Comparison of ENCODE assay signal across 24 mouse cellular contexts in genomic region chr3:52073959-52074358, GRCm38 (mm10). TPM values are rescaled to one million over a fixed set of nuclear protein-coding genes. Genes with fewer than 3 reads are reported as not detected.
DNase-seq lines count a peak whose midpoint lies in the region; ATAC-seq and TF ChIP-seq lines count a peak whose summit lies in the region.
"Had no signal": no experiment of that assay in that cellular context is flagged by ENCODE, and none has a peak within 500 bp of the region (broad histone marks: within the 10 kb centered on the region; RNA-seq: fewer than 3 reads in every experiment).

No protein-coding gene starts in this region.

- peaks cover 72% of the 10 kb centered on the region for H3K4me1 ChIP-seq in midbrain, embryonic 10.5 days
- no peaks in the 10 kb centered on the region; the same call in 1 of the 2 replicates for H3K4me1 ChIP-seq in midbrain, postnatal 0 days (ENCODE audit: insufficient read depth, low read length)
- peaks cover 8 to 24% of the 10 kb centered on the region in 2 experiments for H3K4me1 ChIP-seq in MEL (ENCODE audit: control insufficient read depth in 1 of 2, insufficient read depth in 2 of 2, low read length in 2 of 2)

- no peak overlapping the region for H3K9ac ChIP-seq in midbrain, postnatal 0 days (replicated peaks; ENCODE audit: low read length, poor library complexity, severe bottlenecking)
- H3K9ac ChIP-seq in MEL (ENCODE audit: control insufficient read depth, low read depth, low read length, poor library complexity, severe bottlenecking) = no peak overlapping the region
- H3K9ac ChIP-seq: embryonic facial prominence, embryonic 13.5 days; forebrain, embryonic 15.5 days; heart, embryonic 13.5 days; hindbrain, embryonic 12.5 days; intestine, embryonic 15.5 days had no signal

- no peak for TF ChIP-seq POLR2A in MEL (IDR thresholded peaks at IDR 0.05; ENCODE audit: control insufficient read depth in 1 of 2, insufficient read depth in 1 of 2, low read depth in 1 of 2, low read length in 2 of 2, poor library complexity in 1 of 2)

- intact Hi-C loops in left cerebral cortex, postnatal 36 days (cut with DNase I) = no loop called here

- ATAC-seq in midbrain, postnatal 0 days (ENCODE audit: low FRiP score) = no peak
- ATAC-seq in erythroblast, adult 5-6 weeks (replicated peaks; ENCODE audit: low FRiP score, poor library complexity, severe bottlenecking) = no peak
- ATAC-seq: forebrain, embryonic 15.5 days; Patski had no signal

- no peak for TF ChIP-seq CTCF in midbrain, postnatal 0 days (IDR thresholded peaks at IDR 0.05)
- no peak for TF ChIP-seq CTCF in MEL (IDR thresholded peaks at IDR 0.05 in 2 of 3, conservative IDR thresholded peaks at IDR 0.05 in 1 of 3; ENCODE audit: control insufficient read depth in 1 of 3, insufficient read depth in 1 of 3, low read depth in 2 of 3, low read length in 3 of 3, poor library complexity in 1 of 3, severe bottlenecking in 1 of 3)

- peaks cover 2% of the 10 kb centered on the region; the same call in 1 of the 2 replicates for H3K79me2 ChIP-seq in MEL (ENCODE audit: control insufficient read depth, insufficient read depth, low read length, poor library complexity)

- TF ChIP-seq RAD21 in MEL (IDR thresholded peaks at IDR 0.05; ENCODE audit: low read depth, low read length) = no peak

- WGBS in midbrain, embryonic 10.5 days = 59% methylated on average over 6 of the region's 6 CpGs
- WGBS in midbrain, postnatal 0 days = 77% methylated on average over 6 of the region's 6 CpGs

- no peaks in the 10 kb centered on the region for H3K27me3 ChIP-seq in midbrain, embryonic 10.5 days (ENCODE audit: low read depth, poor library complexity, severe bottlenecking)
- no peaks in the 10 kb centered on the region for H3K27me3 ChIP-seq in midbrain, postnatal 0 days (ENCODE audit: insufficient read depth, low read length)
- no peaks in the 10 kb centered on the region for H3K27me3 ChIP-seq in MEL (ENCODE audit: control insufficient read depth in 1 of 2, insufficient read depth in 2 of 2, low read length in 2 of 2)
- H3K27me3 ChIP-seq: embryonic facial prominence, embryonic 13.5 days; forebrain, embryonic 15.5 days; heart, embryonic 13.5 days; hindbrain, embryonic 12.5 days; intestine, embryonic 15.5 days; Patski had no signal

- TF ChIP-seq EP300 in MEL (IDR thresholded peaks at IDR 0.05; ENCODE audit: low read depth in 1 of 2, low read length in 2 of 2) = peak; percentile 70 to 77

- no peaks in the 10 kb centered on the region for H3K36me3 ChIP-seq in midbrain, embryonic 10.5 days
- no peaks in the 10 kb centered on the region for H3K36me3 ChIP-seq in midbrain, postnatal 0 days (ENCODE audit: insufficient read depth, low read length)
- peaks cover 0 to 19% of the 10 kb centered on the region in 2 experiments; a peak in 2 of 4 replicates for H3K36me3 ChIP-seq in MEL (ENCODE audit: control insufficient read depth in 1 of 2, insufficient read depth in 2 of 2, low read length in 2 of 2)
- H3K36me3 ChIP-seq: embryonic facial prominence, embryonic 10.5 days; embryonic facial prominence, embryonic 13.5 days; forebrain, embryonic 15.5 days; heart, embryonic 10.5 days; heart, embryonic 13.5 days; hindbrain, embryonic 12.5 days; intestine, embryonic 15.5 days had no signal

- DNase-seq in midbrain, embryonic 10.5 days (ENCODE audit: low spot score) = no peak
- DNase-seq in midbrain, postnatal 0 days (ENCODE audit: low spot score) = no peak
- DNase-seq in 416B (ENCODE audit: low read depth) (peak; percentile 42), MEL (ENCODE audit: low read depth, low spot score) (peak; percentile 32)
- no peak for DNase-seq in left cerebral cortex, postnatal 36 days (ENCODE audit: low spot score in 2 of 2)
- DNase-seq: adrenal gland, postnatal 10 days; adrenal gland, postnatal 36 days; cerebellum, adult 18-20 months; cerebellum, adult 9-10 months; cerebellum, postnatal 25 days; embryo, embryonic 11 days; gastrocnemius, postnatal 25 days; heart, adult 2 months; heart, postnatal 14 days; heart, postnatal 4 days had no signal

- no peak overlapping the region for H3K4me2 ChIP-seq in midbrain, postnatal 0 days (ENCODE audit: low read depth, low read length, poor library complexity, severe bottlenecking)
- H3K4me2 ChIP-seq: embryonic facial prominence, embryonic 13.5 days; forebrain, embryonic 15.5 days; heart, embryonic 13.5 days; hindbrain, embryonic 12.5 days; intestine, embryonic 15.5 days had no signal

- H3K9me3 ChIP-seq in midbrain, embryonic 10.5 days (replicated peaks) = no peaks in the 10 kb centered on the region
- H3K9me3 ChIP-seq in midbrain, postnatal 0 days (ENCODE audit: low read length) = no peaks in the 10 kb centered on the region
- H3K9me3 ChIP-seq in MEL (replicated peaks; ENCODE audit: insufficient read depth, low read length) = no peaks in the 10 kb centered on the region
- H3K9me3 ChIP-seq: embryonic facial prominence, embryonic 10.5 days; embryonic facial prominence, embryonic 13.5 days; forebrain, embryonic 15.5 days; heart, embryonic 10.5 days; heart, embryonic 13.5 days; hindbrain, embryonic 12.5 days; intestine, embryonic 15.5 days had no signal

- H3K27ac ChIP-seq in midbrain, embryonic 10.5 days (replicated peaks) = peak overlapping the region; percentile 69
- no peak overlapping the region for H3K27ac ChIP-seq in midbrain, postnatal 0 days (ENCODE audit: low read depth, low read length)
- no peak overlapping the region for H3K27ac ChIP-seq in MEL (ENCODE audit: control insufficient read depth, low read depth, low read length)
- H3K27ac ChIP-seq: embryonic facial prominence, embryonic 10.5 days; embryonic facial prominence, embryonic 13.5 days; forebrain, embryonic 15.5 days; heart, adult 2 months; heart, embryonic 13.5 days; hindbrain, embryonic 12.5 days; intestine, embryonic 15.5 days had no signal

- H3K4me3 ChIP-seq in midbrain, embryonic 10.5 days = no peak overlapping the region
- H3K4me3 ChIP-seq in midbrain, postnatal 0 days (ENCODE audit: low read depth, low read length) = no peak overlapping the region
- no peak overlapping the region for H3K4me3 ChIP-seq in MEL (ENCODE audit: control insufficient read depth in 1 of 2, insufficient read depth in 1 of 2, low read depth in 2 of 2, low read length in 2 of 2)
- H3K4me3 ChIP-seq: embryonic facial prominence, embryonic 10.5 days; embryonic facial prominence, embryonic 13.5 days; forebrain, embryonic 15.5 days; heart, adult 2 months; heart, embryonic 10.5 days; heart, embryonic 13.5 days; hindbrain, embryonic 12.5 days; intestine, embryonic 15.5 days had no signal

TF ChIP-seq in MEL, 35 proteins besides CTCF, POLR2A, EP300 and RAD21 (continues in another document):
- peak; percentile 79 for TF ChIP-seq GATA1 (IDR thresholded peaks at IDR 0.05; ENCODE audit: low read depth, low read length)
- peak; percentile 73 for TF ChIP-seq RCOR1 (IDR thresholded peaks at IDR 0.05; ENCODE audit: low read depth, low read length)
- TF ChIP-seq MEF2A (IDR thresholded peaks at IDR 0.05; ENCODE audit: extremely low read depth, insufficient replicate concordance, low read depth, low read length, poor library complexity, severe bottlenecking) = no peak
- TF ChIP-seq TBP (IDR thresholded peaks at IDR 0.05; ENCODE audit: low read depth, low read length) = 0 out of 2 replicates have a peak, but pooled peaks have one; percentile 16
- TF ChIP-seq GABPA (IDR thresholded peaks at IDR 0.05; ENCODE audit: low read depth, low read length) = no peak
- TF ChIP-seq MAZ (IDR thresholded peaks at IDR 0.05; ENCODE audit: low read depth, low read length) = no peak
- no peak for TF ChIP-seq USF1 (IDR thresholded peaks at IDR 0.05; ENCODE audit: low read depth, low read length)
- 0 out of 2 replicates have a peak, but pooled peaks have one; percentile 45 for TF ChIP-seq CHD1 (IDR thresholded peaks at IDR 0.05; ENCODE audit: low read depth, low read length)
- no peak for TF ChIP-seq ZNF384 (IDR thresholded peaks at IDR 0.05; ENCODE audit: low read depth, low read length)
- TF ChIP-seq HCFC1 (IDR thresholded peaks at IDR 0.05; ENCODE audit: low read depth, low read length) = no peak
- no peak for TF ChIP-seq NELFE (IDR thresholded peaks at IDR 0.05; ENCODE audit: low read depth, low read length)
- TF ChIP-seq MAFK (IDR thresholded peaks at IDR 0.05; ENCODE audit: borderline replicate concordance, low read depth, low read length) = peak; percentile 36; the same call in 1 of the 2 replicates
- TF ChIP-seq MYB (IDR thresholded peaks at IDR 0.05; ENCODE audit: low read depth, low read length) = no peak
- no peak for TF ChIP-seq JUND (IDR thresholded peaks at IDR 0.05; ENCODE audit: low read depth, low read length)
- no peak for TF ChIP-seq UBTF (IDR thresholded peaks at IDR 0.05; ENCODE audit: borderline replicate concordance, insufficient read depth, low read depth, low read length)
- no peak for TF ChIP-seq ZC3H11A (IDR thresholded peaks at IDR 0.05; ENCODE audit: low read depth, low read length)
- TF ChIP-seq SMC3 (IDR thresholded peaks at IDR 0.05; ENCODE audit: low read depth, low read length) = no peak
- peak; percentile 74 for TF ChIP-seq ETS1 (IDR thresholded peaks at IDR 0.05; ENCODE audit: low read depth, low read length)
- peak; percentile 34; the same call in 1 of the 2 replicates for TF ChIP-seq TCF12 (IDR thresholded peaks at IDR 0.05; ENCODE audit: low read depth, low read length)
- peak; percentile 39; the same call in 1 of the 2 replicates for TF ChIP-seq SIN3A (IDR thresholded peaks at IDR 0.05; ENCODE audit: low read length)
- TF ChIP-seq TAL1 (IDR thresholded peaks at IDR 0.05; ENCODE audit: low read length) = no peak
- TF ChIP-seq MAX (IDR thresholded peaks at IDR 0.05; ENCODE audit: low read length) = no peak
- no peak for TF ChIP-seq MYC (IDR thresholded peaks at IDR 0.05; ENCODE audit: low read depth, low read length)
- TF ChIP-seq ZMIZ1 (IDR thresholded peaks at IDR 0.05; ENCODE audit: low read depth, low read length) = no peak; the same call in 1 of the 2 replicates
- no peak for TF ChIP-seq USF2 (IDR thresholded peaks at IDR 0.05; ENCODE audit: borderline replicate concordance in 1 of 2, insufficient read depth in 1 of 2, low read depth in 1 of 2, low read length in 2 of 2)

RNA-seq across cellular contexts. Expression of gene Maml3, which starts 30.9 kb away (rescaled TPM):
- polyA plus RNA-seq in midbrain, embryonic 10.5 days (2016; fragmentation: Nextera tagmentation; extraction: Ambion mirVana) = 5.4 and 6.8 TPM in 2 replicates
- 17.8 and 20.2 TPM in 2 replicates for total RNA-seq in midbrain, postnatal 0 days (2014; rRNA removed)
- 3.4 and 3.9 TPM in 2 replicates for polyA plus RNA-seq in midbrain, postnatal 0 days (2015; fragmentation: Nextera tagmentation; extraction: Ambion mirVana)
- 2.0 and 2.6 TPM in 2 replicates for total RNA-seq in MEL (2012; rRNA removed)
- polyA plus RNA-seq in MEL (2012; ENCODE audit: insufficient read depth in 1 of 2, insufficient read length in 2 of 2, low read depth in 1 of 2, low replicate concordance in 2 of 2, missing spikeins in 1 of 2) = 1 to 10 TPM in 1 of 2 experiments, not detected in 1; 4.1 TPM
- 10 to 100 TPM in 1 of 2 experiments, 1 to 10 TPM in 1; 6.2 to 11.9 TPM for total RNA-seq in left cerebral cortex, postnatal 36 days (2021)
- 1.7 and 3.3 TPM in 2 replicates for total RNA-seq in erythroblast, adult 5-6 weeks (2015; ENCODE audit: low replicate concordance)
- total RNA-seq in erythroblast, adult 5-6 weeks (2017; ENCODE audit: low replicate concordance) = 0.84 and 1.3 TPM in 2 replicates

Comparison
In these comparisons a context has a peak if more than half of its experiments do, and no peak if none do; other contexts are left out.
1. DNase-seq: peak in 416B (single experiment) and MEL (single experiment); none in midbrain, embryonic 10.5 days (single experiment), midbrain, postnatal 0 days (single experiment) and left cerebral cortex, postnatal 36 days (0 of 2).